Mouse (Mus musculus) myocyte (in vitro differentiated cells): Measurements from ENCODE around the gene Trmt1.

Source experiments
- E2F4 ChIP-seq: IDR thresholded peaks from one replicate; pipeline ENCODE4 v1.6.1; 2011; ENCODE audit warnings: mild to moderate bottlenecking, control low read depth, moderate library complexity; ENCODE audit not compliant: insufficient read depth
- MAX ChIP-seq: IDR thresholded peaks from one replicate; pipeline ENCODE4 v1.6.1; 2011; ENCODE audit warnings: low read depth, mild to moderate bottlenecking, control low read depth
- MYOD1 ChIP-seq, 3 experiments: IDR thresholded peaks; one replicate each; pipeline ENCODE4 v1.6.1; 2011; ENCODE audit warnings: control low read depth in 2 of 3, low read depth in 2 of 3, mild to moderate bottlenecking in 2 of 3, moderate library complexity in 1 of 3; ENCODE audit not compliant: insufficient read length in 2 of 3, control insufficient read depth in 1 of 3
- MYOG ChIP-seq, 3 experiments: IDR thresholded peaks; one replicate each; pipeline ENCODE4 v1.6.1; 2011; ENCODE audit warnings: control low read depth in 2 of 3, low read depth in 2 of 3, mild to moderate bottlenecking in 2 of 3; ENCODE audit not compliant: insufficient read length in 2 of 3, control insufficient read depth in 1 of 3, insufficient read depth in 1 of 3
- POLR2A ChIP-seq: IDR thresholded peaks from one replicate; pipeline ENCODE4 v1.6.1; 2011; ENCODE audit warnings: low read depth, mild to moderate bottlenecking, control low read depth, moderate library complexity; ENCODE audit not compliant: insufficient read length
- REST ChIP-seq: IDR thresholded peaks from one replicate; pipeline ENCODE4 v1.6.1; 2011; ENCODE audit warnings: mild to moderate bottlenecking, control low read depth, moderate library complexity; ENCODE audit not compliant: insufficient read depth, insufficient read length
- SRF ChIP-seq: IDR thresholded peaks from one replicate; pipeline ENCODE4 v1.6.1; 2011; ENCODE audit warnings: low read depth; ENCODE audit not compliant: control insufficient read depth, insufficient read length
- USF1 ChIP-seq: IDR thresholded peaks from one replicate; pipeline ENCODE4 v1.6.1; 2011; ENCODE audit warnings: low read depth, mild to moderate bottlenecking, control low read depth, moderate library complexity

- TF ChIP-seq POLR2A, result no peak
- TF ChIP-seq MYOG (IDR thresholded peaks at IDR 0.05; ENCODE audit: control insufficient read depth in 1 of 3, insufficient read depth in 1 of 3, insufficient read length in 2 of 3, low read depth in 2 of 3), result no peak
- TF ChIP-seq USF1, result no peak
- no peak for TF ChIP-seq MYOD1 (IDR thresholded peaks at IDR 0.05; ENCODE audit: control insufficient read depth in 1 of 3, insufficient read length in 2 of 3, low read depth in 2 of 3)
- no peak for TF ChIP-seq SRF
- no peak for TF ChIP-seq E2F4
- TF ChIP-seq REST, result no peak
- no peak for TF ChIP-seq MAX
Observed at GRCm38 (mm10) chr8:84682257-84682656, 3.9 kb upstream of the Trmt1 start.
